Mouse (Mus musculus) hindbrain, embryonic 13.5 days (tissue): Measurements from ENCODE around the gene Dusp6. TPM values are rescaled to one million over a fixed set of nuclear protein-coding genes. Genes with fewer than 3 reads are reported as not detected.

ENCODE experiments used
- ATAC-seq: fragments of 200-750 bp; cut with Nextera tagmentation; 2 replicates; pipeline ENCODE4 v1.8.0; 2017; ENCODE audit warnings: moderate TSS enrichment; ENCODE audit not compliant: low FRiP score
- H3K27ac ChIP-seq: fragments of 300-500 bp; sonication (generic); 2 replicates; pipeline ENCODE4 v1.5.1; 2015; ENCODE audit warnings: inconsistent platforms, mild to moderate bottlenecking, moderate library complexity
- H3K27me3 ChIP-seq: fragments of 300-500 bp; sonication (generic); 2 replicates; pipeline ENCODE4 v1.6.1; 2015; ENCODE audit warnings: mild to moderate bottlenecking, inconsistent platforms
- H3K36me3 ChIP-seq: fragments of 300-500 bp; sonication (generic); 2 replicates; pipeline ENCODE4 v1.6.1; 2015; ENCODE audit warnings: mild to moderate bottlenecking, inconsistent platforms
- H3K4me1 ChIP-seq: fragments of 300-500 bp; sonication (generic); replicated peaks from 2 replicates; pipeline ENCODE4 v1.6.1; 2015; ENCODE audit warnings: inconsistent platforms
- H3K4me2 ChIP-seq: fragments of 300-500 bp; sonication (generic); 2 replicates; pipeline ENCODE4 v1.6.1; 2015; ENCODE audit warnings: inconsistent platforms, mild to moderate bottlenecking, moderate library complexity
- H3K4me3 ChIP-seq: fragments of 300-500 bp; sonication (generic); 2 replicates; pipeline ENCODE4 v1.5.1; 2015; ENCODE audit warnings: mild to moderate bottlenecking, inconsistent platforms
- H3K9ac ChIP-seq: fragments of 300-500 bp; sonication (generic); 2 replicates; pipeline ENCODE4 v1.6.1; 2015; ENCODE audit warnings: mild to moderate bottlenecking, inconsistent platforms
- H3K9me3 ChIP-seq: fragments of 300-500 bp; sonication (generic); 2 replicates; pipeline ENCODE4 v1.6.1; 2016; ENCODE audit warnings: inconsistent platforms
- WGBS: fragments of 180-500 bp; shearing (Covaris S2); methylation state at CpG from one replicate; pipeline ENCODE4 v1.1.7; 2015; 5-methylcytosine and 5-hydroxymethylcytosine counted together
- polyA plus RNA-seq: library from polyadenylated mRNA; unstranded; fragments of >200 nt; fragmentation: Nextera tagmentation; extraction: Ambion mirVana; gene quantifications from 2 replicates; pipeline ENCODE4 v1.2.1, GENCODE M21; 2015

Gene Dusp6
- polyA plus RNA-seq, 1 experiment from 2014 or later = 27.2 TPM

GRCm38 (mm10) chr10:99286787-99287186 is 23.8 kb downstream of the Dusp6 start:
- H3K27me3 ChIP-seq = peaks cover 9% of the 10 kb centered on the region; the same call in 1 of the 2 replicates
- 0 out of 2 replicates have a peak, but pooled peaks cover 5% of the 10 kb centered on the region for H3K4me1 ChIP-seq
- ATAC-seq = no peak
- WGBS = 3% methylated on average over 17 of the region's 17 CpGs
- no peak overlapping the region for H3K4me3 ChIP-seq
- peak overlapping the region; percentile 42 for H3K4me2 ChIP-seq
- no peaks in the 10 kb centered on the region for H3K36me3 ChIP-seq
- no peak overlapping the region for H3K9ac ChIP-seq
- H3K9me3 ChIP-seq = no peaks in the 10 kb centered on the region
- H3K27ac ChIP-seq = no peak overlapping the region

DNA sequence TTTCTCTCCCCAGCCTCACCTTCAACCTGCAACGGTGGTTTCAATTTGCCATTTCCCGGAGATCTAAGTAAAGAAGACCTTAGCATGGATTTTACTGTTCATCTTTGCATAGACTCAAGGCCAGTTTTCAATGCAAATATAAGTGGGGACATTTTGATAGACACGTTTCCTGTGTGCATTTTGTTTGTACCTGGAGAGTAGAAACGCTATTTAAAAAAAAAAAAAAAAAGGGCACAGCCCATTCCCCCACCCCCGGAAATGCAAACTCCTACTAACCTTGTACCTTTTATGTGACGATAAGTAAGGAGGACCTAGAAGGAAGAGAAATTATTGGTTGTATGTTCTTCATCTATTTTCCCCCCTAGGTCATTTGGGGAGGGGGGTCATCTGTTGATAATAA is 24.2 kb downstream of the Dusp6 start:
- H3K27ac ChIP-seq = no peak overlapping the region
- H3K36me3 ChIP-seq = no peaks in the 10 kb centered on the region
- H3K9me3 ChIP-seq = no peaks in the 10 kb centered on the region
- H3K4me1 ChIP-seq = 0 out of 2 replicates have a peak, but pooled peaks cover 5% of the 10 kb centered on the region
- H3K27me3 ChIP-seq = peaks cover 9% of the 10 kb centered on the region; the same call in 1 of the 2 replicates
- H3K4me3 ChIP-seq = no peak overlapping the region
- no peak for ATAC-seq
- H3K4me2 ChIP-seq = peak overlapping the region; percentile 42
- no peak overlapping the region for H3K9ac ChIP-seq
- 38% methylated on average over 6 of the region's 6 CpGs for WGBS

GRCm38 (mm10) chr10:99289176-99289575 is 26.1 kb downstream of the Dusp6 start:
- H3K27ac ChIP-seq = no peak overlapping the region
- no peaks in the 10 kb centered on the region for H3K9me3 ChIP-seq
- 0 out of 2 replicates have a peak, but pooled peaks cover 6% of the 10 kb centered on the region for H3K27me3 ChIP-seq
- ATAC-seq = no peak
- WGBS = 86% methylated on average over 5 of the region's 5 CpGs
- no peak overlapping the region for H3K9ac ChIP-seq
- H3K4me1 ChIP-seq = 0 out of 2 replicates have a peak, but pooled peaks cover 5% of the 10 kb centered on the region
- H3K4me3 ChIP-seq = no peak overlapping the region
- H3K4me2 ChIP-seq = no peak overlapping the region
- H3K36me3 ChIP-seq = no peaks in the 10 kb centered on the region

- no peak for ATAC-seq
- H3K9me3 ChIP-seq = no peaks in the 10 kb centered on the region
- no peaks in the 10 kb centered on the region for H3K36me3 ChIP-seq
- no peak overlapping the region for H3K4me3 ChIP-seq
- no peaks in the 10 kb centered on the region for H3K27me3 ChIP-seq
- no peak overlapping the region for H3K27ac ChIP-seq
- no peaks in the 10 kb centered on the region for H3K4me1 ChIP-seq
- H3K9ac ChIP-seq = no peak overlapping the region
- no peak overlapping the region for H3K4me2 ChIP-seq
- 76% methylated on average over 3 of the region's 3 CpGs for WGBS
Observed at GRCm38 (mm10) chr10:99293111-99293640, 30.1 kb downstream of the Dusp6 start.

DNA sequence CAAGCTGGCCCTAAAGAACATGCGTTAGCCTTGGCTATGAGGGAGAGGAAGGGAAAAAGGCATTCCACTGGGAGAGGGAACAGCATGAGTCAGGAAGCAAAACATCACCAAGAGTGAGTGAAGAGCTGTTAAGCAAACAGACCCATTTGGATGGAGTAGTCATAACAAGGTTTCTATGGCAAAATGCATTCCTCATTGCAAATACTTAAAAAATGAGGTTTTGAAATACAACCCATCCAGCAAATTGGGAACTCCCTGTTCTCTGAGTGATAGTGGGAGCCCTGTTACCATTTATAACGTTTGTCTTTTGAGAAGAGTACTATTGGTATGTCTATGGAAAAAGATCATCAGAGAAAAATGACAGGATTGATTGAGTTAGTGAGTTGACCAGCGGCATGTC is 34.7 kb downstream of the Dusp6 start:
- no peak overlapping the region for H3K9ac ChIP-seq
- ATAC-seq = no peak
- peaks cover 12% of the 10 kb centered on the region for H3K4me1 ChIP-seq
- no peak overlapping the region for H3K4me3 ChIP-seq
- WGBS = 67% methylated on average over 3 of the region's 3 CpGs
- no peak overlapping the region for H3K27ac ChIP-seq
- H3K4me2 ChIP-seq = no peak overlapping the region
- H3K36me3 ChIP-seq = no peaks in the 10 kb centered on the region
- H3K9me3 ChIP-seq = no peaks in the 10 kb centered on the region
- H3K27me3 ChIP-seq = no peaks in the 10 kb centered on the region

DNA sequence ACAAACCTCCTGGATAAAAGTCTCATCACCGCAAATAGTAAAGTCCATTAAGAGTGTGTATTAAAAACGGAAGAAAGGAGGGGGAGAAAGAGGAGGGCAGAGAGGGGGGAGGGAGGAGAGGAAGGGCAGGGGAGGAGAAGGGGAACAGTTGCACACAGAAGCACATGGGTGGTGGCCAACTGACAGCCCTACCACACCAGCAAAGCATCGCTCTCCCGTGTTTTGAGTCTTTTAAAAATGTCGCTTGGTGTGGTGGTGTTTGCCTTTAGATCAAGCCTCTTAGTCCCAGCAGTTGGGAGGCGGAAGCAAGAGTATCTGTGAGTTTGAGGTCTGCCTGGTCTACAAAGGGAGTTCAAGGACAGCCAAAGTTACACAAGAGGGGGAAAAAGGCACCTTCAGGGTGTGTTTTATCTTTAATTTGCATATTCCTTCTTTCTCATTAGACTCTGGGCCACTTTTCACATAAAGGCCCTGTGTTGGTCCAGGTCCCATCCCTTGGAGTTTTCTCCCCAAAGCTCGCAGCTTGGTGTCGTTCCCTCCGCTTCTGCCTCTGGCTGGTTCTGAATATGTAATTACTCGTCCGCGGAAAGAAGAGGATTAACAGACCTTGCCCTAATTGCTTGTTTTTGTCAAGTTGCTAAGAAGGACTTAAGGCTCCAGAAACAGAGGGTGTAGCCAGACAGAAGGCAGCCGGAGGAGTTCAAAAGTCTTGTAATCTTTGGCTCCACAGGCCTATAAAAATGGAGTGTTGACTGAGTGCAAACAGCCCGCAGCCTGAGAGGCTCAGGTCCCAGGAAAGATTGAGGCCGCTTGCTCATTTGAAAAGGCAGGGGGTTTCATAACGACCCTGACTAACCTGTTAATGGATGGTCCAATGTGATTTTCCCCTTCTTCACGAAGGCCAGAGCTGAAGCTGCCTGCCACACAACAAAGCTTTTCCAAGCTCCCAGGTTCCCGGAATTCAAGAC is 35.6 kb downstream of the Dusp6 start:
- Histone ChIP-seq H3K9me3 (no peaks in the 10 kb centered on the region), H3K9ac (no peak overlapping the region), H3K36me3 (no peaks in the 10 kb centered on the region), H3K27me3 (no peaks in the 10 kb centered on the region), H3K4me2 (peak overlapping the region; percentile 8), H3K4me3 (no peak overlapping the region), H3K27ac (no peak overlapping the region), H3K4me1 (peaks cover 12% of the 10 kb centered on the region)
- ATAC-seq = no peak
- whole genome bisulfite sequencing = 19% methylated on average over 18 of the region's 18 CpGs

GRCm38 (mm10) chr10:99299303-99299702 is 36.3 kb downstream of the Dusp6 start:
- H3K36me3 ChIP-seq = no peaks in the 10 kb centered on the region
- H3K9ac ChIP-seq = no peak overlapping the region
- no peak for ATAC-seq
- H3K4me2 ChIP-seq = peak overlapping the region; percentile 8; the same call in 1 of the 2 replicates
- no peaks in the 10 kb centered on the region for H3K27me3 ChIP-seq
- 28% methylated on average over 9 of the region's 9 CpGs for WGBS
- peaks cover 12% of the 10 kb centered on the region for H3K4me1 ChIP-seq
- no peaks in the 10 kb centered on the region for H3K9me3 ChIP-seq
- no peak overlapping the region for H3K27ac ChIP-seq
- no peak overlapping the region for H3K4me3 ChIP-seq

- no peaks in the 10 kb centered on the region for H3K36me3 ChIP-seq
- H3K9ac ChIP-seq = no peak overlapping the region
- peaks cover 12% of the 10 kb centered on the region for H3K4me1 ChIP-seq
- no peaks in the 10 kb centered on the region for H3K9me3 ChIP-seq
- H3K27ac ChIP-seq = no peak overlapping the region
- 80% methylated on average over 4 of the region's 4 CpGs for WGBS
- no peak for ATAC-seq
- H3K4me3 ChIP-seq = no peak overlapping the region
- H3K27me3 ChIP-seq = no peaks in the 10 kb centered on the region
- no peak overlapping the region for H3K4me2 ChIP-seq
Observed at GRCm38 (mm10) chr10:99302051-99302450, 39.0 kb downstream of the Dusp6 start.

DNA sequence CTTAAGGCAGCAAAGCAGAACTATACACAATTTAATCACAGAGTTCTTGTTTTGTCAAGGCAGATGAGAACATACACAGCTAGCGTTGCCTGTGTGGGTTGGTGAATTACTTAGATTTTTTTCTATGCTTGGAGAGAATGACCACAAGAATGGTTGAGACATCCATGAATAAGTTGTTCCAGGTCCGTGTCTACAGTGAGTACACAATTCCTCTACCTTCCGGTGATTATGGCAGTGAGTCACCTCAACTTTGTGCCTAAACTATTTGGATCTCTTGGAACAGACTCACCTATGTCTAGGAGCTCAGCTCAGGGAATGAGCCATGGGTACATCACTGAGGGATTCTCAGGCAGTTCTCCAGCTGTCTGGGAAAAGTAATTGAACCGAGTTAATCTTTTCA is 45.8 kb downstream of the Dusp6 start:
- Histone ChIP-seq H3K4me3 (no peak overlapping the region), H3K4me1 (no peaks in the 10 kb centered on the region), H3K4me2 (no peak overlapping the region), H3K27ac (no peak overlapping the region), H3K9me3 (no peaks in the 10 kb centered on the region), H3K27me3 (no peaks in the 10 kb centered on the region), H3K36me3 (no peaks in the 10 kb centered on the region), H3K9ac (no peak overlapping the region)
- WGBS = 96% methylated on average over 4 of the region's 4 CpGs
- ATAC-seq = no peak

GRCm38 (mm10) chr10:99309617-99310016 is 46.6 kb downstream of the Dusp6 start:
- Histone ChIP-seq H3K27ac (no peak overlapping the region), H3K4me3 (no peak overlapping the region), H3K4me2 (no peak overlapping the region), H3K9me3 (no peaks in the 10 kb centered on the region), H3K9ac (no peak overlapping the region), H3K27me3 (no peaks in the 10 kb centered on the region), H3K4me1 (no peaks in the 10 kb centered on the region), H3K36me3 (no peaks in the 10 kb centered on the region)
- no peak for ATAC-seq
- 88% methylated on average over 9 of the region's 9 CpGs for WGBS

GRCm38 (mm10) chr10:99310204-99310603 is 47.2 kb downstream of the Dusp6 start:
- Histone ChIP-seq H3K36me3 (no peaks in the 10 kb centered on the region), H3K9me3 (no peaks in the 10 kb centered on the region), H3K4me1 (no peaks in the 10 kb centered on the region), H3K9ac (no peak overlapping the region), H3K27ac (no peak overlapping the region), H3K4me3 (no peak overlapping the region), H3K27me3 (no peaks in the 10 kb centered on the region), H3K4me2 (no peak overlapping the region)
- no peak for ATAC-seq
- 76% methylated on average over 10 of the region's 10 CpGs for WGBS

DNA sequence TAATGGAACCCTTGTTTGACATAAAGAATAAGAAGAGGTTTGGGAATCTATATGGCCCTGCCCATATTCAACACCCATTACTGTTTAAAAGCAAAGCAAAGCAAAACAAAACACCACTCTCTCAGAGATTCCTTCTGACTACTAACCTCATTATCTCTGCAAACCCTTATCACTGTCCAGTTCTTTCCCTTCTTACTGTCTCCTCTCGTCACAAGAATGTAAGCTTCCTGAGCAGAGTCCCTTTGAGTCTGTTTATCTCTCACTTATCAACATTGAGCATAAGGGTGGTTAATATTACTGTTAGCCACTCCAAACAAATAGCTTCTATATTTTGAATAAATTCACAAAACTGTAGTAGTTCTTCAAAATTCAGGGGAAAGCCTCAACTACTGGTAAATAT is 48.9 kb downstream of the Dusp6 start:
- Histone ChIP-seq H3K27me3 (no peaks in the 10 kb centered on the region), H3K9me3 (no peaks in the 10 kb centered on the region), H3K4me2 (no peak overlapping the region), H3K9ac (no peak overlapping the region), H3K4me1 (no peaks in the 10 kb centered on the region), H3K4me3 (no peak overlapping the region), H3K36me3 (no peaks in the 10 kb centered on the region), H3K27ac (no peak overlapping the region)
- ATAC-seq = no peak
- whole genome bisulfite sequencing = 84% methylated on average over 1 of the region's 1 CpGs
